Mouse (Mus musculus): ENCODE data around the gene Ldhc. TPM values are rescaled to one million over a fixed set of nuclear protein-coding genes. Genes with fewer than 3 reads are reported as not detected.
"Not testable (repeated sequence)": the region's sequence is repeated elsewhere in the genome, so short reads cannot be mapped to it uniquely, and the experiment has no call there.

Gene Ldhc
- polyA plus RNA-seq, 1 experiment: not detected

DNA sequence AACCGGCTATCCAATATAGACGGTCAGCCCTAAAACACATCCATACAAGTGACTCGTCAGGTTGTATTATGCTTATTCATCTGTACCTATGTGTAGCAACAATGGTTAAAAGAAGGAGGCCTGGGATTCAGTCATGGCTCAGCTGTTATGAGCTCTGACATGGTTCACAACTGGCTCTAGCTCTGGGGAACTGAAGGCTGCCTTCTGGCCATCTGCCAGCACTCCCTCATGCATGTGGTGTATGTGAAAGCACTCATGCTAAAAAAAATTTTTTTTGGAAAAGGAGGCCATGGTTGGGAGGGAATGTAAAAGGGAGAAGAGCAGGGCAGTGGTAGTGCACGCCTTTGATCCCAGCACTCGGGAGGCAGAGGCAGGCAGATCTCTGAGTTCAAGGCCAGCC lies 18.8 kb downstream of the Ldhc start:
- WGBS: 94% methylated on average over 5 of the region's 5 CpGs
- TF ChIP-seq POLR2A (IDR thresholded peaks at IDR 0.05; ENCODE audit: insufficient read depth, low read depth, low read length) (no peak), CTCF (IDR thresholded peaks at IDR 0.05; ENCODE audit: insufficient read depth, low read depth, low read length) (no peak)
- no peaks in the 10 kb centered on the region for H3K4me1 ChIP-seq (ENCODE audit: control insufficient read depth, insufficient read depth, low read length)
- H3K4me3 ChIP-seq (ENCODE audit: insufficient read depth, low read depth, low read length): no peak overlapping the region
- no peak overlapping the region for H3K27ac ChIP-seq (ENCODE audit: insufficient read depth, low read depth, low read length)

DNA sequence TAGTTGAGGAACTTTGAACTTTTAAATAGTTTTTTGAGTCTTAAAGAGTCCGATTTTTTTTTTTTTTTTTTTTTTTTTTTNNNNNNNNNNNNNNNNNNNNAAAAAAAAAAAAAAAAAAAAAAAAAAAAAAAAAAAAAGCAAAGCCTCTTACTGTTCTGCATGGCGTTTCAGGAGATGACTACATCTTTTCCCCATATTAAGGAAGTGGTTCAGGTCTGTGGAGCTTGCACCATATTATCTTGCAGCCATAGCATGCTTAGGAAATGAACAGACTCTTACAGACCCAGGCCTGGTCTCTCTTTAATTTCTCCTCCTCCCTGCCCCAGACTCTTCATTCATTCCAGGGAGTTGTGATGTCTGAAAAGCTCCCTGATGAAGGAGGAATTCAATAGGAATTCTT lies 20.0 kb downstream of the Ldhc start:
- Histone ChIP-seq H3K27ac (ENCODE audit: insufficient read depth, low read depth, low read length) (no peak overlapping the region), H3K4me1 (ENCODE audit: control insufficient read depth, insufficient read depth, low read length) (no peaks in the 10 kb centered on the region), H3K4me3 (ENCODE audit: insufficient read depth, low read depth, low read length) (no peak overlapping the region)
- 89% methylated on average over 2 of the region's 2 CpGs for WGBS
- TF ChIP-seq CTCF (IDR thresholded peaks at IDR 0.05; ENCODE audit: insufficient read depth, low read depth, low read length) (no peak), POLR2A (IDR thresholded peaks at IDR 0.05; ENCODE audit: insufficient read depth, low read depth, low read length) (no peak)

DNA sequence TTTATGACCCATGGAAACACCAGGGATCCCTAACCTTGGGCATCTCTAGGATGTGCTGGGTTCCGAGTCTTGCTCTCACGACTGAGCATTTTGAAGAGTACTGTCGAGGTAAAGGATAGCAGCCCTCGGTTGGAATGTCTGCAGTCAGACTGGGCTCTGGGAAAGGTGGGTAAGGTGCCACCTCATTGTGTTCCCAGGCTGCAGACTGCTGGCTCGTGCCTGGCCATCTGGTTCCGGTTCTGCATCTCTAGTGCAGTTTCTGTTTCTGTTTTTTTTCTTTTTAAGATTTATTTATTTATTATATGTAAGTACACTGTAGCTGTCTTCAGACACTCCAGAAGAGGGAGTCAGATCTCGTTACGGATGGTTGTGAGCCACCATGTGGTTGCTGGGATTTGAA lies 20.9 kb downstream of the Ldhc start:
- not testable (repeated sequence) for H3K27ac ChIP-seq (ENCODE audit: insufficient read depth, low read depth, low read length); H3K4me3 ChIP-seq (ENCODE audit: insufficient read depth, low read depth, low read length); H3K4me1 ChIP-seq (ENCODE audit: control insufficient read depth, insufficient read depth, low read length)
- WGBS: 84% methylated on average over 8 of the region's 8 CpGs

DNA sequence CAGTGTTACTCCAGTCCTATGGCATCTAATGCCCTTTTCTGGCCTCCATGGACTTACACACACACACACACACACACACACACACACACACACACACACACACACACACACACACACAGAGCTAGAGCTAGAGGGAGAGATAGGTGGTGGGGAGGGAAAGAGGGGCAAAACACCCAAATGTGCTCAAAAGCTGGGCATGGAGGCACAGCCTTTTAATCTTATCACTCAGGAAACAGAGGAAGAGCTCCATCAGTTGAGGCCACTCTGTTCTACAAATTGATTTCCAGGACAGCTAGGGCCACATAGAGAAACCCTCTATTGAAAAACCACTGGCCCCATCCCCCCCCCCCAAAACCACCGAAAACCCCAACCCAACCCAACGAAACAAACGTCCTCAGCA lies 22.3 kb downstream of the Ldhc start:
- H3K27ac ChIP-seq (ENCODE audit: insufficient read depth, low read depth, low read length): no peak overlapping the region
- no peak for TF ChIP-seq CTCF (IDR thresholded peaks at IDR 0.05; ENCODE audit: insufficient read depth, low read depth, low read length)
- no peak for TF ChIP-seq POLR2A (IDR thresholded peaks at IDR 0.05; ENCODE audit: insufficient read depth, low read depth, low read length)
- no peak overlapping the region for H3K4me3 ChIP-seq (ENCODE audit: insufficient read depth, low read depth, low read length)
- WGBS: 90% methylated on average over 3 of the region's 3 CpGs
- no peaks in the 10 kb centered on the region for H3K4me1 ChIP-seq (ENCODE audit: control insufficient read depth, insufficient read depth, low read length)

DNA sequence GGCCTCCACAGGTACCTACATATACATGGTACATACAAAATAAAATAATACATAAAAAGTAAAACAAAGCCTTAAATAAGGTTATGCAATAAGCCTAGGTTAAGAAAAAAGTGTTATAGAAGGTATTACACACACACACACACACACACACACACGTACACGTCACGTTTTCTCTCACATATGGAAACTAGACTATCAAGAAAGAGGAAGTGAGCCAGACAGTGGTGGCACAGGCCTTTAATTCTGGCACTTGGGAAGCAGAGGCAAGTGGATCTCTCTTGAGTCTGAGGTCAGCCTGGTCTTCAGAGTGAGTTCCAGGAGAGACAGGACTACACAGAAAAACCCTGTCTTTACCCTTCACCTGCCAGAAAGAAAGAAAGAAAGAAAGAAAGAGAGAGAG lies 34.5 kb downstream of the Ldhc start:
- no peak overlapping the region for H3K27ac ChIP-seq (ENCODE audit: insufficient read depth, low read depth, low read length)
- H3K4me3 ChIP-seq (ENCODE audit: insufficient read depth, low read depth, low read length): no peak overlapping the region
- H3K4me1 ChIP-seq (ENCODE audit: control insufficient read depth, insufficient read depth, low read length): no peaks in the 10 kb centered on the region
- 95% methylated on average over 3 of the region's 3 CpGs for WGBS
- TF ChIP-seq CTCF (IDR thresholded peaks at IDR 0.05; ENCODE audit: insufficient read depth, low read depth, low read length) (no peak), POLR2A (IDR thresholded peaks at IDR 0.05; ENCODE audit: insufficient read depth, low read depth, low read length) (no peak)

DNA sequence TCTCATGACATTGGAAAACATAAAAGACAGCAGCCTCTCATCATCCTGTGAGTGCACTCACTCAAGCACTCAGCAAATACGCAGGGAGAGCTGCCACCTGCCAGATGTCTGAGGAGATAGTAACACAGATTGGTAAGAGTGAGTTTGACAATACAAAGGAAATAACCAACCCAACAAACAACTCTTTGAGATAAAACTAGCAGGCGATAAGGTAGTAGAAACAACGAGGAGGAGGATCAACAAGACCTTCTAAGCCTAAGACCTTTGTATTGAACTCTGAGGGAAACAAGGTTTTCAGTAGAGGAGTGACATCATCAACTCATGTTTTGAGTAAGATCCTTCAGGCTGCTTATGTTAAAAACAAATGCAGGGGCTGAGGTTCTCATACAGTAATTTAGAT lies 38.3 kb downstream of the Ldhc start:
- Histone ChIP-seq H3K27ac (ENCODE audit: insufficient read depth, low read depth, low read length) (no peak overlapping the region), H3K4me3 (ENCODE audit: insufficient read depth, low read depth, low read length) (no peak overlapping the region), H3K4me1 (ENCODE audit: control insufficient read depth, insufficient read depth, low read length) (no peaks in the 10 kb centered on the region)
- 93% methylated on average over 3 of the region's 3 CpGs for WGBS
- TF ChIP-seq POLR2A (IDR thresholded peaks at IDR 0.05; ENCODE audit: insufficient read depth, low read depth, low read length) (no peak), CTCF (IDR thresholded peaks at IDR 0.05; ENCODE audit: insufficient read depth, low read depth, low read length) (no peak)

DNA sequence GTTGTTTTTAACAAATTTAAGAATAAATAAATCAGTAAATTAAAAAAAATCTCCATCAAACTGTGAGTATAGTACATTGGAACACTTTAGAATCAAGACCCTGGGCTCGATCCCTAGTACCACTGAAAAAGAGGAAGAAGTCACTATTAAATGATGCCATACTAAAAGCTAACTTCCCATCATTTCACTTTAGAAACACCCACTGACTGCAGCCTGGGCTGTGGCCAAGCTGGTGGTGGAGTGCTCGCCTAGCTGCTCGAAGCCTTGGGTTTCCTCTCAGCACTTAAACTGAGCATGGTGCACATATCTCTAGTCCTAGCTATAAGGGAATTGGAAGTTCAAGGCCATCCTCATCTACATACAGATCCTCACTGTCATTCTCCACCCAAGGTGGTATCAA lies 50.2 kb downstream of the Ldhc start:
- Histone ChIP-seq H3K4me3 (ENCODE audit: insufficient read depth, low read depth, low read length) (no peak overlapping the region), H3K27ac (ENCODE audit: insufficient read depth, low read depth, low read length) (no peak overlapping the region), H3K4me1 (ENCODE audit: control insufficient read depth, insufficient read depth, low read length) (no peaks in the 10 kb centered on the region)
- WGBS: 93% methylated on average over 3 of the region's 3 CpGs
- no peak for TF ChIP-seq CTCF (IDR thresholded peaks at IDR 0.05; ENCODE audit: insufficient read depth, low read depth, low read length)
- no peak for TF ChIP-seq POLR2A (IDR thresholded peaks at IDR 0.05; ENCODE audit: insufficient read depth, low read depth, low read length)

DNA sequence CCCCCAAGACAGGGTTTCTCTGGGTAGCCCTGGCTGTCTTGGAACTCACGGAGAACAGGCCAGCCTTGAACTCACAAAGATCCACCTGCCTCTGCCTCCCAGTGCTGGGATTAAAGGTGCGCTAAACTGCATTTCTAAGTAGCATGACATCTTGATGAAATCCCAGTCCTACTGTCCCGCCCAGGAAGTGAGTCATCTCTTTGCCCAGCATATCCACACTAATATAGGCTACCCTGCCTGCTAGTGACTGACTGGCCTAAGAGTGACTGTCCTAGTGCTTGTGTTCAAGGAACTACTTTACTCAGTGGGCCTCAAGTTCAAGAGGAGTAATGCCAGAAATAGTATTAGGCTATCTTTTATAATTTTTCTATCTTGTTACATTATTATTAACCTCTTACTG lies 55.4 kb downstream of the Ldhc start:
- WGBS: 89% methylated on average over 3 of the region's 3 CpGs
- H3K27ac ChIP-seq (ENCODE audit: insufficient read depth, low read depth, low read length): no peak overlapping the region
- no peak for TF ChIP-seq POLR2A (IDR thresholded peaks at IDR 0.05; ENCODE audit: insufficient read depth, low read depth, low read length)
- TF ChIP-seq CTCF (IDR thresholded peaks at IDR 0.05; ENCODE audit: insufficient read depth, low read depth, low read length): no peak
- no peaks in the 10 kb centered on the region for H3K4me1 ChIP-seq (ENCODE audit: control insufficient read depth, insufficient read depth, low read length)
- no peak overlapping the region for H3K4me3 ChIP-seq (ENCODE audit: insufficient read depth, low read depth, low read length)

DNA sequence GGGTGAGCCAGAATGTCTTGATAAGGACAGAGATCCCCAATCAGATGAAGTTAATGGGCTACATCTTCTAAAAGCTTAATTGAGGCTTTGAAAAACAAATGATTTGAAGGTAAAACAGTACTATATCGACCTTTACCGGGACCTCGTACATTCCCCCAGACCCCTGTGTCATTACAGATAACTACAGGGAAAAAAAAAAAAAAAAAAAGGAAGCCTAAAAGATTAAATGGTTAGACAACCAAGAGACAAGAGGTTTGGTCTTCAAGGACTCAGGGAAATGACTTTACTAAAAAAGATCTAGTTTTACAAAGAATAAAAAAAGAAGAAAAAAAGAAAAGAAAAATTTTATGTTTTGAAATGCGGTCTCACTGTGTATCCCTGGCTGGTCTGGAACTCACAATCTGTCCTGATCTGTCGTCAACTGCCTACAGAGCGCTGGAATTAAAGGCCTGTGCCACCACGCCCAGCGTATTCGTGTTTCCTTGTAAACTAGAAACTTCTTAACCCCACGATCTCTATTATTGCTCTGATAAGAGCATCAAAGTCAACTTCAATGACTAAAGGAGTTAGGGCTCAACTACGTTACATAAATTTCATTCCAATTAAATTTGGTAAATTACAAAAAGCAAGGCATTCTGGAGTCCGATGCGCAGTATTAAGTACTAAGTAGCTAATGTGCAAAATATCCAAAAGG lies 57.8 kb downstream of the Ldhc start:
- Histone ChIP-seq H3K27ac (ENCODE audit: insufficient read depth, low read depth, low read length) (no peak overlapping the region), H3K4me3 (ENCODE audit: insufficient read depth, low read depth, low read length) (peak overlapping the region; percentile 94; the same call in 1 of the 2 replicates), H3K4me1 (ENCODE audit: control insufficient read depth, insufficient read depth, low read length) (no peaks in the 10 kb centered on the region)
- 15% methylated on average over 13 of the region's 13 CpGs for WGBS
- no peak for TF ChIP-seq CTCF (IDR thresholded peaks at IDR 0.05; ENCODE audit: insufficient read depth, low read depth, low read length)
- no peak for TF ChIP-seq POLR2A (IDR thresholded peaks at IDR 0.05; ENCODE audit: insufficient read depth, low read depth, low read length)

All from olfactory bulb, adult 2 months (tissue).